Mouse (Mus musculus): ENCODE results near the gene Rad51d. TPM values are rescaled to one million over a fixed set of nuclear protein-coding genes. Genes with fewer than 3 reads are reported as not detected.
"Not testable (repeated sequence)": the region's sequence is repeated elsewhere in the genome, so short reads cannot be mapped to it uniquely, and the experiment has no call there.

Rad51d gene
- total RNA-seq, 2 experiments from 2014 or later, result 18.0 to 21.0 TPM

- intact Hi-C loops (cut with DNase I), result no loop called here
- DNase-seq (ENCODE audit: low spot score in 2 of 2), result no peak
Observed at GRCm38 (mm10) chr11:82835616-82836432, 54.6 kb downstream of the Rad51d start.

- DNase-seq (ENCODE audit: low spot score in 2 of 2); intact Hi-C loops (cut with DNase I): not testable (repeated sequence)
Observed at GRCm38 (mm10) chr11:82834359-82834758, 56.1 kb downstream of the Rad51d start.

- intact Hi-C loops (cut with DNase I), result no loop called here
- DNase-seq (ENCODE audit: low spot score in 2 of 2), result no peak
Observed at GRCm38 (mm10) chr11:82833929-82834328, 56.5 kb downstream of the Rad51d start.

- DNase-seq (ENCODE audit: low spot score in 2 of 2); intact Hi-C loops (cut with DNase I): not testable (repeated sequence)
Observed at GRCm38 (mm10) chr11:82832402-82832801, 58.0 kb downstream of the Rad51d start.

GRCm38 (mm10) chr11:82831008-82831893 is 59.2 kb downstream of the Rad51d start:
- DNase-seq (ENCODE audit: low spot score in 2 of 2), result no peak

GRCm38 (mm10) chr11:82826818-82827217 is 63.6 kb downstream of the Rad51d start:
- DNase-seq (ENCODE audit: low spot score in 2 of 2), result no peak
- intact Hi-C loops (cut with DNase I), result no loop called here

More at GRCm38 (mm10) chr11:82831008-82831893, 59.2 kb downstream of the Rad51d start:
- intact Hi-C loops (cut with DNase I), result no loop called here

Other genes starting within 250 kb of the Rad51d start
- gene Cct6b, start 126.3 kb downstream of the Rad51d start, total RNA-seq (2021), result under 1 TPM; 0.27 to 0.35 TPM
- 10 to 100 TPM; 15.4 to 15.8 TPM for gene Zfp830, start 126.3 kb downstream of the Rad51d start, total RNA-seq (2021)
- 10 to 100 TPM; 18.6 to 24.9 TPM for gene Lig3, start 109.5 kb downstream of the Rad51d start, total RNA-seq (2021)
- gene Rffl, start 19.4 kb downstream of the Rad51d start, total RNA-seq (2021), result 10 to 100 TPM in 1 of 2 experiments, 1 to 10 TPM in 1; 9.2 to 10.3 TPM
- not detected for gene Fndc8, start 1.5 kb upstream of the Rad51d start, total RNA-seq (2021)
- 10 to 100 TPM; 30.6 to 44.8 TPM for gene Nle1, start 17.8 kb upstream of the Rad51d start, total RNA-seq (2021)
- gene Unc45b, start 19.9 kb upstream of the Rad51d start, total RNA-seq (2021), result 1 to 10 TPM; 1.2 to 2.3 TPM
- gene Slfn5, start 60.7 kb upstream of the Rad51d start, total RNA-seq (2021), result 1 to 10 TPM; 4.1 to 4.3 TPM
- under 1 TPM; 0.30 to 0.36 TPM for gene Slfn9, start 101.2 kb upstream of the Rad51d start, total RNA-seq (2021)
- under 1 TPM; 0.34 to 0.39 TPM for gene Slfn8, start 130.2 kb upstream of the Rad51d start, total RNA-seq (2021)
- gene Slfn2, start 174.5 kb upstream of the Rad51d start, total RNA-seq (2021), result 1 to 10 TPM; 1.1 to 1.8 TPM
- gene Slfn1, start 226.2 kb upstream of the Rad51d start, total RNA-seq (2021), result not detected